Mouse (Mus musculus): ENCODE results near the gene Crtc3. TPM values are rescaled to one million over a fixed set of nuclear protein-coding genes. Genes with fewer than 3 reads are reported as not detected.

Gene Crtc3
- total RNA-seq, 1 experiment from 2014 or later: 10.6 TPM

DNA sequence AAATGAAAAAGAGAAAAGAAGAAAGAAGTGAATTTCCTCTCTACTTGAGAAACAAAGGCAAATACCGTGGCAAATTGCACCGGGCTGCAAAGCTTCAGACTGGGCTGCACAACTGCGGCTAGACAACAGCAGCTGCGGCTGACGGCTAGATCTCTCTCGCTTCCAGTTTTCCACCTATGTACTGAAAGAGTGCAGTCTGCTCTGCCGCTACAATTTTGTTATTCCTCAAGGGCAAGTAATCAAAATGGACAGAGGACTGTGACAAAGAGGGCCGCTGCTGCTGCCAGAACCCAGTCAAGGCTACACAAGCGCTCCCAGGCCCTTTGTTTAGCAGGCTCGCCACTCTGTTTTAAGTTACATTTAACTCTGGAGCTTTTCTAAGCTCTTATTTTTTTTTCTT, 35.6 kb downstream of the Crtc3 start:
- no peak for ATAC-seq (replicated peaks in 1 of 2; ENCODE audit: insufficient read depth in 1 of 2, low FRiP score in 2 of 2, low TSS enrichment in 1 of 2, low read depth in 1 of 2, poor library complexity in 2 of 2, severe bottlenecking in 2 of 2)

DNA sequence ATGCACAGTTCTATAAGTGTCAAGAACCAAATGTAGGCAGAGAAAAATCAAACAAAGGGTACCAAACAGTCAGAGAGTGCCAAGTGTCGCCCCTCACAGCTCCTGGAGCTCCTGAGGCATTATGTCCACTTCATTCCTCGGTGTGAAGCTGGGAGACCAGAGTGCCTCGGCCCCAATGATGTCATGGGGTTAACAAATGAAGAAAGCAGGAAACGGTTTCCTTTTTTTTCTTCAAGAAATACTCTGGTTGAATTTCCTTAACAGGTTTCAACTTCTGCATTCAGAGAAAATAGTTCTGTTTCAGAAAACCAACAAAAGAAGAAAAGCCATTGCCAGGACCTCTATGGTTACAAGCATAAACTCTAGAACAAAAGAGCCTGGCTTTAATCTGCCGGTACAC, 36.4 kb downstream of the Crtc3 start:
- ATAC-seq (replicated peaks in 1 of 2; ENCODE audit: insufficient read depth in 1 of 2, low FRiP score in 2 of 2, low TSS enrichment in 1 of 2, low read depth in 1 of 2, poor library complexity in 2 of 2, severe bottlenecking in 2 of 2): peak; percentile 25 to 33; a peak in 2 of 4 replicates

DNA sequence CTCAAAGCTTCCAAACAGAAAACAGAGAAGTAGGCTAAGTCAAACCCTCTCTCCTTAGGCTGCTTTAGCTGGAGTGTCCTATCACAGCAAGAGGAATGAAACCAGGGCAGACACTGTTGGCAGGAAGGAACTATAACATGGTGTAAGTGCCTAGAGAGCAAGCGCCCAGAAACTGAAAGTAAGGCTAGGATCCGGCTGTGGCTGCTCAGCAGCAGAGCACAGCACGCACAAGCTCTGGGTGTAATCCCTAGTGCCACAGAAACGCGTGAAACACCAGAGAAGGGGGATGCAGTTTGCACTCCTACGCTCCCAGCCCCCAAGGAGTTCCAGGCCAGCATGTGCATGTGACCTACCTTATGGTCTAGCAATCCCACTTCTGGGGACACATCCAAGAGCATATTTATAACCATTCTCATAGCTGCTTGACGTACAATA, 41.2 kb downstream of the Crtc3 start:
- peak; percentile 85 to 93 for ATAC-seq (replicated peaks in 1 of 2; ENCODE audit: insufficient read depth in 1 of 2, low FRiP score in 2 of 2, low TSS enrichment in 1 of 2, low read depth in 1 of 2, poor library complexity in 2 of 2, severe bottlenecking in 2 of 2)

DNA sequence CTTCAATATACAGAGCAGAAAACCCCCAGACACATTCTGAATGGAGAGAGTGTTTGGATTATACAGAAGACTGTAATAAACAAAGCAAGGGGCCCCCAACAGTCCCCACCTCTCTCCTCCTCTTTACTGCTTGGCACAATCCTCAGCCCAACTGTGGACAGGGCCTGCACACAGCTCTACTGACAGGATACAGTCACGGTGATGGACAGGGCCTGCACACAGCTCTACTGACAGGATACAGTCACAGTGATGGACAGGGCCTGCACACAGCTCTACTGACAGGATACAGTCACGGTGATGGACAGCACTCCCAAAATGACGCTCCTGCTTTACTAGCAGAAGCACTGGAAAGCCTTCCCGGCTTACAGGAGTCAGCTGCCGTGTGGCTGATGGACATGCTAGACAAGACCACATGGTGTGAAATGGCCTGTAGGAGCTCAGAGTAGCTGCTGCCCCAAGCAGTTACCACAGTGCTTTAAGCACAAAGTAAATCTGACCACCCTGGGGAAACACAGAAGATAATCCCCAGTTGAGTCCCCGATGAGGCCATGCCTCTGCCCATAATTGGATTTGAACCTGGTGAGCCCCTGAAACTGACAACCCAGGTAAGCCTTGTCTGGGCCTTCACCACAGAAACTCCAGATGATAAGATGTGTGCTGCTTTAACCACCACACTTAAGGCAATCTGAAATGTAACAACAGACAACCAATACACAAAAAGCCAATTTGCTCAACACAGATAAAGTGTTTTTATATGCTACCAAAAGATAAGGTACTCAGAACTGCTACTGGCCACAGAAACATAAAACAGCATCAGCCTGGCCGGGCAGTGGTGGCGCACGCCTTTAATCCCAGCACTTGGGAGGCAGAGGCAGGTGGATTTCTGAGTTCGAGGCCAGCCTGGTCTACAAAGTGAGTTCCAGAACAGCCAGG, 42.3 kb downstream of the Crtc3 start:
- no peak for ATAC-seq (replicated peaks in 1 of 2; ENCODE audit: insufficient read depth in 1 of 2, low FRiP score in 2 of 2, low TSS enrichment in 1 of 2, low read depth in 1 of 2, poor library complexity in 2 of 2, severe bottlenecking in 2 of 2)

DNA sequence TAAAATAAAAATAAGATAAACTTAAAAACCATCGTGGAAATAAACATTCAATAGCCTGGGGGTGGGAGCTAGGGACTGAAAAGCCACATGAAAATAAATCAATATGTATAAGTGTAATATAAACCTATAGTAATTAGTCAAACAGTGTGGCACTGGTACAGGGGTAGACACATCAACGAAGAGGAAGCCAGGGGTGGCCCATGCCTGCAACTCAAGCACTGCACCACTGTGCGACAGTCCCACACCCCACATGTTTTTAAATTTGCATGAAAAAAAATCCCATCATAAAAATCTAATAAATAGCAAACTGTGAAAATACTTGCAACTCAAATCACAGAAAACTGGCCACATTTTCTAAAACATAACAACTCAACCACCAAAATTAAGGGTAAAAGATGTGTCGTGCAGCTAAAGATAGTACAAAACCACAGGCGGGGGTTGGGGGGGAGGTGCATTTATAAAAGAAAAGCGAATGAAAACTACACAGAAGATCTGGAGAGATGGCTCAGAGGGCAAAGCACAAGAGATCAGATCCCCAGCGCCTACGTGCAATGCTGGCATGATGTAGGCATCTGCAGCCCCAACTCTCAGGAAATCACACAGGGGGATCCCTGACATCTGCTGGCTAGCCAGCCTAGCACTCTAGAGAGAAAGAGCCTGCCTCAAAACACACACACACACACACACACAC, 45.6 kb downstream of the Crtc3 start:
- no peak for ATAC-seq (replicated peaks in 1 of 2; ENCODE audit: insufficient read depth in 1 of 2, low FRiP score in 2 of 2, low TSS enrichment in 1 of 2, low read depth in 1 of 2, poor library complexity in 2 of 2, severe bottlenecking in 2 of 2)

DNA sequence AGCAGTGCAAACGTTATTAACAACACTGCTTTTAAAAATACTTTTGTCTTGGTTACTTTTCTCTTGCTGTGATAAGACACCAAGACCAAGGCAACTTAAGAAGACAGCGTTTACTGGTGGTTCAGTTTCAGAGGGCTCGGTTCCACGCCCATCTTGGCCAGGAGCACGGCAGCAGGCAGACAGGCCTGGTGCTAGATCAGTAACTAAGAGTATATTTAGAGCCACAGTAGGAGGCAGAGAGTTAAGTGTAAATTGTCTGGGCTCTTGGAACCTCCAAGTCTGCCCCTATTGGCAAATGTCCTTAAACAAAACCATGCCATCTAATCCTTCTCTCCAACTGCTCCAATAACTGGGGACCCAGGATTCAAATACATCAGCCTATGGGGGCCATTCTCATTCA, 46.1 kb downstream of the Crtc3 start:
- ATAC-seq (replicated peaks in 1 of 2; ENCODE audit: insufficient read depth in 1 of 2, low FRiP score in 2 of 2, low TSS enrichment in 1 of 2, low read depth in 1 of 2, poor library complexity in 2 of 2, severe bottlenecking in 2 of 2): no peak

DNA sequence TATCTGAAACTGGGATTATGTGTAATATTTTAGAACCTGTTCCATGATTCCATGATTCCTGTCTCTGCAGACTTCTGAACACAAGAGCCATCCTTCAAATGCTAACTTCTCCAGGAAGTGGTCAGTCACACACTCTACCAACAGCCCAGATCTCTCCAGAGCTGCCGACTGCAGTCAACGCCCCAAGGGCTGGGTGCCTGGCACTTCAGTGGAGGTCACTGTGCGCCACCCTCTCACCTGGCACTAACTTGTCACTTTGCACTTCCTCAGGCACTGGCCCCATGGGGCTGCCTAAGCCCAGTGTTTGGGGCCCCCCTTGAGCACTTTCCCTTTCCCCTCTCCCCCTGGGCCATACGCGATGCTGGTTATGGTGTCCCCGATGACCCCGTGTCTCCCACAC, 46.8 kb downstream of the Crtc3 start:
- ATAC-seq (replicated peaks in 1 of 2; ENCODE audit: insufficient read depth in 1 of 2, low FRiP score in 2 of 2, low TSS enrichment in 1 of 2, low read depth in 1 of 2, poor library complexity in 2 of 2, severe bottlenecking in 2 of 2): peak; percentile 28 to 43; a peak in 3 of 4 replicates

DNA sequence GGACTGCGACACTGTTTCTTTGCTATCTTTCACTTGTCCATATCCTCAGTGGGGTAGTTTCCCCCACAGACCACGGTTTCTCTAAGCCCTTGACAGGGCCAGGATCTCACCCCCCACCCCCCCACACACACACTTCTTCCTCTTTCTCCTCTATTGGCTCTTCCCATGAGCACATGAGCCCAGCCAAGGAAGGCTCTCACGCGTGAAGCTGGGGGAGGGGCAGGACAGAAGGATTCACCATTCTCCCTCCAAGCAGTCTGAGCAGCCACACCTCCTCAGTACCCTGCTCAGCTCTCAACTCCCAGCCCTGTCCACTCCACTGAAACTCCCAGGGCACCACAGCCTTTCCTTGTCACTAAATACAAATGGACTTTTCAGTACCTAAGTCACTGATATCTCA, 47.2 kb downstream of the Crtc3 start:
- peak; percentile 50 to 68 for ATAC-seq (replicated peaks in 1 of 2; ENCODE audit: insufficient read depth in 1 of 2, low FRiP score in 2 of 2, low TSS enrichment in 1 of 2, low read depth in 1 of 2, poor library complexity in 2 of 2, severe bottlenecking in 2 of 2)

DNA sequence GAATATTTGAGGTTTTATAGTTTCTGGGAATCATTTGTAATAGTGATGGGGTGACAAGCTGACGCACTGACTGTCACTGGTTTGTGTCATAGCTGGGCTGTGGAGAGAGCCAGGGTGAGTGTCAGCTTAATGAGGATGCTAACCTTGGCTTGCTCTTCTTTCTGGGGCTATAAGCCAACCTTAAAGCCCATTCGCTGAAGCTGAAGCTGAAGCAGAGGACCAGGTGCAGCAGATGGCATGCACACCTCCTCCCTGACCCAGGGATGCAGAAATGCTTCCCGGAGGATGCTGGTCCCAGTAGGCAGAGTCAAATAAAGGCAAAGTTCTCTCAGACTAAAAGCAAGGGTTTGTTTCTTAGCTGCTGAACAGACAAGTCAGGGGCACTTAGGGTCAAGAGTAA, 48.7 kb downstream of the Crtc3 start:
- ATAC-seq (replicated peaks in 1 of 2; ENCODE audit: insufficient read depth in 1 of 2, low FRiP score in 2 of 2, low TSS enrichment in 1 of 2, low read depth in 1 of 2, poor library complexity in 2 of 2, severe bottlenecking in 2 of 2): 0 out of 4 replicates have a peak, but pooled peaks of 1 of the 2 experiments have one; percentile 12

DNA sequence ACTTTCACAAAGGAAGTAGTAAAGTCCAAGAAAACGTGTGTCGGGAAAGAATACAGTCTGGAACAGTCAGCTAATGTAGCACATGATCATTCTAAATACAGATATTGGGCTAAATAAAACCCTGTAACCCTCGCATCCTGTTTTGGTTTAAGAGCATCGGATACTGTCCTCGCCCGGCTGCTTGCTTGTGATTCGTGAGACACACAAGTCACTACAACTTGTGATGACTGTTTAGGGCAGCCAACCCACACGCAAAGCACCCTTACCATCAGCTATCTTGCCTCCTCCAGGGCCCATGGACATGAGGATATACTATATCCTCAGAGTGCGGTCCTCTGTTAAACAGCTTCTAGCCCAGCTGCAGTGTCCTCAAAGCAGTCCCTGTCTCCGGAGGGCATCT, 50.2 kb downstream of the Crtc3 start:
- ATAC-seq (replicated peaks in 1 of 2; ENCODE audit: insufficient read depth in 1 of 2, low FRiP score in 2 of 2, low TSS enrichment in 1 of 2, low read depth in 1 of 2, poor library complexity in 2 of 2, severe bottlenecking in 2 of 2): no peak

DNA sequence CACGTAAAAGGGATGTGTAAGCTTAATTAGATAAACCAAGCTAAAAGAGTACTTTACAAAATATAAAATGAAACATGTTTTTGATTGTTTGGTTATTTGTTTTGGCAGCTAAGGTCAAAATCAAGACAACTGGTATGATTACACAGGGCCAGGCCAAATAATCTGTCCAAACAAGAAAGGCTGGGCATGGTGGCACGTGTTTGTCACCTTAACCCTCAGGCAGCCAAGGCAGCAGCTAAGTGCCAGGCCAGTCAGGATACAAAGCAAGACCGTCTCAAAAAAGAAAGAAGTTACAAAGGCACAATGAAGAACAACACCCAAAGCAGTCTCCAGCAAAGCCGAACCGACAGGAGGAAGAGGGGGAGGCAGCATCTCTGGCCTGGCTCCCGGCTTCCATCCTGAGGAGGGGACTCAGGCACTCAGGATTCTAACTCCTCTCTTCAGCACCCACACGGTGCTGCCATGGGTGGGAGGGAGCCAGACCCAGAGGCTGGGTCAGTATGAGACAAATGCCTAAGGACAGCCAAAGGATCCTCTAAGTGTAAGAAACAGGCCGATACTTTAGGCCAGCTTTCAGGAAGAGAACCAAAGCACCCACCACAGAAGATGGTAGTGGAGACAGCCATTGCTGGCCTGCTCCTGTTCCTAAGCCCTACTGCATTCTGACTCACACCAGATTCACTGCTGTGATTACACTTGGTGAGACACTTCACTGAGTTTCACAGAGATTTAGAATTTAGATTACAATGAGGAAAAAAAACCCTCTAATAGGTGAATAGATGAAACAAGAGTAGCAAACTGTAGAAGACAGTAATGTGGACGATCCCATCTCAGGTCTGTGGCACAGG, 51.5 kb downstream of the Crtc3 start:
- no peak for ATAC-seq (replicated peaks in 1 of 2; ENCODE audit: insufficient read depth in 1 of 2, low FRiP score in 2 of 2, low TSS enrichment in 1 of 2, low read depth in 1 of 2, poor library complexity in 2 of 2, severe bottlenecking in 2 of 2)

DNA sequence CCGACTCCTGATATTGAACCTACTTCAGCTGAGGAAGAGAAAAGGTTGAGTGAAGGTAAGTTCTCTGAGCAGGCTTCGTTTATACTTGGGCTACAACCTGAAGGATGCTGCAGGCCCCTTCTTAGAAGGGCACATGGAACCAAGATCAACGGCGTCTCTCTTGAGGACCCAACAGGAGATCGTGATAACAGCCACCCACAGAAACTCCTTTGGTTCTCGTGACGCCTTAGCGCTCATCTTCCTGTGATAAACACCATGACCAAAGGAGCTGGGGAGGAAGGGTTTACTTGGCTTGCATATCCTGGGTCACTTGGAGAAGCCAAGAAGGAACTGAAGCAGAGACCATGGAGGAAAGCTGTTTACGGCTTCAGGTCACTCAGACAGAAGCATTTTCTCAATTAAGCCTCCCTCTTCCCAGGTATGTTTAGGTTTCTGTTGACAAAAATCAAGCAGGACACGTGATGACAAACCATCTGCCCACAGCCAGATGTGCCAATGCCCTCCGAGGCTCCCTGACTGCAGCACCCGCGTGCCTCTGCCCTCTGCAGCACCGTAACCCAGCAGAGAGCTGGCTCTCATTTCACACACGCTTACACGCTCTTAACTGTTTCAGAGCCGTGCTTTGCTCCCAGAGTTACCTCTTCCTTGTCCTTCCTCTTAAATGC, 52.3 kb downstream of the Crtc3 start:
- no peak for ATAC-seq (replicated peaks in 1 of 2; ENCODE audit: insufficient read depth in 1 of 2, low FRiP score in 2 of 2, low TSS enrichment in 1 of 2, low read depth in 1 of 2, poor library complexity in 2 of 2, severe bottlenecking in 2 of 2)

DNA sequence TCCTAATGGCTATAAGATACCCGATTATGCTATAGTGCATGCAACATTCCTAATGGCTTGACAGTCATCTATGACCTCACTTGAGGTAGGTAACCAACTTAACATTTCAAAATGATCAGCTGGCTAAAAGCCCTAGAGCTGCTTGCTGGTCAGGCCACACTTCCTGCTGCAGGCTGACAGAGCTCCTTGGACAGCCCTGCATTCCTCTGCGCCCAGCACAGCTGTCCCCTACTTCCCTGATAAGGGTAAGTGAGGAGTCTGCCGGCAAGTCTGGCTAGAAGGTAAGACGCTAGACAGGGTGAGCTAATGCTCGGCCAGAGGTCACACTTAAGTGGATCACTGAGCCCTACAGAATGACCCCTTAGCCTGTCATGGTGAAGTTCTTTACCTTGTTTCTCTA, 52.8 kb downstream of the Crtc3 start:
- ATAC-seq (replicated peaks in 1 of 2; ENCODE audit: insufficient read depth in 1 of 2, low FRiP score in 2 of 2, low TSS enrichment in 1 of 2, low read depth in 1 of 2, poor library complexity in 2 of 2, severe bottlenecking in 2 of 2): peak in 1 of 2 experiments; percentile 21; a peak in 1 of 4 replicates

DNA sequence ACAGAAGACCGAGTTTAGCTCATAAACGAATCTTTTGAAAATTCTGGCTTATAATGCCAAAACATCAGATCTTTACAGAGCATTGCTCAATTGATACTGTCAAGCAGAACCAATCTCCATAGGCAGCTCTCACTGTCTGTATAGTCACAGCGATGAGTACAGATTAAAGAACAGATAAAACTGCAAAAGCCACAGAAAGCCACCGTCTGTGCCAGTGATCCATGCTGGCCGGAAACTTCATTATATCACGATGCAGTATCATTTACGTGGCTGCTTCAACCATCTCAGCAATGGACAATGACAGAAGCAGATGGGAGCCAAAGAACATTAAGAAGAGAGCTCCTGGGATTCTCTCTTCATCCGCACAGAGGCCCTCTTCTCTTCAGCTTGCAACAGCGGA, 53.9 kb downstream of the Crtc3 start:
- no peak for ATAC-seq (replicated peaks in 1 of 2; ENCODE audit: insufficient read depth in 1 of 2, low FRiP score in 2 of 2, low TSS enrichment in 1 of 2, low read depth in 1 of 2, poor library complexity in 2 of 2, severe bottlenecking in 2 of 2)

DNA sequence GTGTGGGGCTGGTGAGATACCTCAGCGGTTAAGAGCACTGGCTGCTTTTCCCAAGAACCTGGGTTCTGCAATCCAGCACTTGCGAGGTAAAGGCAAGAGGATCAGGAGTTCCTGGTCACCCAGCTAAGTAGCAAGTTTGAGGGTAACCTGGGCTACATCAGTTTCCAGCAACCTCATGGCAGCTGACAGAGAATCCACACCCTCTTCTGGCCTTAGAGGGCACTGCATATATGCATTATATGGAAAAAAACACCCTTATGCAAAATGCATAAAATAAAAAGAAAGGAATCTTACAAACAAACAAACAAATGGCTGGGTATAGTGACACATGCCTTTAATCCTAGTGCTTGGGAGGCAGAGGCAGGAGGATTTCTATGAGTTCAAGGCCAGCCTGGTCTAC, 55.0 kb downstream of the Crtc3 start:
- ATAC-seq (replicated peaks in 1 of 2; ENCODE audit: insufficient read depth in 1 of 2, low FRiP score in 2 of 2, low TSS enrichment in 1 of 2, low read depth in 1 of 2, poor library complexity in 2 of 2, severe bottlenecking in 2 of 2): no peak

DNA sequence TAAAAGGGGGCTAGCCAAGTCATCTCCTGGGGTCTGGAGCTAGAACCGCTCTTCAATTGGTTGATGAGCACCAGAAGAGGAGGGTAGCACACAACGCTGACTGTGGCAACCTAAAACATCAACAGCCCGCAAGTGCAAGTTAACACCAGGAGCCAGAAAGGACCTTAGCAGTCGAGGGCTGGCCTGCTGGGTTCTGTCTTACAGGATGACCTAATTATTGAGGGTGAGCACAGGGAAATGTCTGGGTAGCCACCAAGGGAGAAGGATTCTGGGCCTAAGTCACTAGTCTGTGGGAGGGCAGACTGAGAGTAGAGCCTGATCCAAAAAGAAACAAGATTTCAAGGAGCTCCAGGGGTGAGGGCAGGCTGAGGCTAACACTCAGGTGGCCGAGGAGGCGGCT, 56.7 kb downstream of the Crtc3 start:
- ATAC-seq (replicated peaks in 1 of 2; ENCODE audit: insufficient read depth in 1 of 2, low FRiP score in 2 of 2, low TSS enrichment in 1 of 2, low read depth in 1 of 2, poor library complexity in 2 of 2, severe bottlenecking in 2 of 2): no peak

DNA sequence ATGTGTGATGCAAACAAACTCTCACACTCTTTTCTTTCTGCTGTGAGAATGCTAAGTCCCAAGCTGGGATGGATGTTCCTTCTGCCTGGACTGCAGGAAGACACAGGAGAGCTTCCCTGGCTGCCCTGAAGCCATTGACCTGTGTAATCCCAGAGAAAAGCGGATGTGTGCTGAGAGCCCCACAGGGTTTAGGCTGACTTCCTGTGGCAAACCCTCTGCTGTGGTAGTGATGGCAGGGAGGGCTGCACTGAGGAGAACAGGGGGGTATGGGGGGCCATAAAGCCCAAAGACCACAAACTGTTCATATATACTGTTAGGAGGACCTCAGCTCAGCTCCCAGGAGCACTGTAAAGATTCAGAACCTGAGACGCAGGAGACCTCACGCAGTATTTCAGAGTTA, 57.3 kb downstream of the Crtc3 start:
- peak; percentile 37 to 55 for ATAC-seq (replicated peaks in 1 of 2; ENCODE audit: insufficient read depth in 1 of 2, low FRiP score in 2 of 2, low TSS enrichment in 1 of 2, low read depth in 1 of 2, poor library complexity in 2 of 2, severe bottlenecking in 2 of 2)
